Mouse (Mus musculus) kidney, adult 18-20 months (tissue): Measurements from ENCODE around the gene Gpr22.

Experiments used
- DNase-seq: peaks from one replicate; pipeline ENCODE4 v3.0.0; 2021

Gene Gpr22

GRCm38 (mm10) chr12:31713600-31713999, at the start of gene Gpr22:
TSS of gene Gpr22 (minus strand) at chr12:31713947.
- no peak for DNase-seq

- DNase-seq: no peak
Observed at GRCm38 (mm10) chr12:31755885-31756755, 42.4 kb upstream of the Gpr22 start.

GRCm38 (mm10) chr12:31754465-31754864, 40.7 kb upstream of the Gpr22 start:
- no peak for DNase-seq

- DNase-seq: no peak
Observed at GRCm38 (mm10) chr12:31749846-31750245, 36.1 kb upstream of the Gpr22 start.

DNA sequence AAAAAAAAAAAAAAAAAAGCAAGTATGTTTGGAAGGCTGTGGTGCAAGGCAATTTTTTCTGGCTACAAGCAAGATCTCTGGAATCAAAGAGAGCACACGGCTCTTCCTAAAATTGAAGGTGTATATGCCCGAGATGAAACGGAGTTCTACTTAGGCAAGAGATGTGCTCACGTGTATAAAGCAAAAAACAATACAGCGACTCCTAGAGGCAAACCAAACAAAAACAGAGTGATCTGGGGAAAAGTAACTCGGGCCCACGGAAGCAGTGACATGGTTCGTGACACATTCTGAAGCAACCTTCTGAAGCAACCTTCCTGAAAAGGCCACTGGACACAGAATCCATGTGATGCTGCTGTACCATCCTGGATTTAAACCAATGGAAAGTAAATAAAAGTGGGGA, 33.6 kb upstream of the Gpr22 start:
- no peak for DNase-seq

DNA sequence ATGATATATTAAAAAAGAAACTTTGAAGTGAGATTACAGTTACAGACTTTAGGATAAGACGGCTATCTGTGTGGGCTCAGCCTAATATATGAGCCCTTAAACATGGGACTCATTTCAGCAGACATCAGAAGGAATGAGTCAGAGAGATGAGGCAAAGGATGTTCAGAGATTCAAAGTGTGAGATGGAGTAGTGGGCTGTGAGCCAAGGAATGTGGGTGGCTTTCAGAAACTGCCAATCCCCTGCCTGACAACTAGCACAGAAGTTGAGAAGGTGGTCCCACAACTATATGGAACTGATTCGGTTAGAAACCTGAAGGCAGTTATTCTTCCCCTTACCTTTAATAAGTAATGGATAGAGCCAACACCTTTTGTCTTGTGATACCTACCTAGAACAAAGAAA, 20.9 kb upstream of the Gpr22 start:
- DNase-seq: no peak

GRCm38 (mm10) chr12:31730126-31730525, 16.4 kb upstream of the Gpr22 start:
- DNase-seq: no peak

DNA sequence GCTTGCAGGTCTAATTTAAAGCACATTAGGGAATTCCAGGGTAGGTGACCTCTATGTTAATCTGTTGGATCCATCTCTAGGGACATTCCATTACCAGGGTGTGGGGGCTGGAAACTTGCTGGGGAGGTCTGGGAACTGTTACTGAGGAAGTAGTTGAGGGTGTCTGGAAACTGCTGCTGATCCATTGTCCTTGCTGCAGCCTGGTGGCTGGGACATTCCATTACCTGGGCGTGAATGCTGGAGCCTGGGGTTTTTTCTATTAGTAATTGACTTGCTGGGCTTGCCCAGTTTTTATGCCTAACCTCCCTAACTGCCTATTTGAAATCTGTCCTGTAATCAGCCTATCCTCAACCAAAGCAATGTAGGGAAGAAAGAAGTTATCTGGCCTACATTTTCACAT, 13.0 kb upstream of the Gpr22 start:
- peak; percentile 8 for DNase-seq

DNA sequence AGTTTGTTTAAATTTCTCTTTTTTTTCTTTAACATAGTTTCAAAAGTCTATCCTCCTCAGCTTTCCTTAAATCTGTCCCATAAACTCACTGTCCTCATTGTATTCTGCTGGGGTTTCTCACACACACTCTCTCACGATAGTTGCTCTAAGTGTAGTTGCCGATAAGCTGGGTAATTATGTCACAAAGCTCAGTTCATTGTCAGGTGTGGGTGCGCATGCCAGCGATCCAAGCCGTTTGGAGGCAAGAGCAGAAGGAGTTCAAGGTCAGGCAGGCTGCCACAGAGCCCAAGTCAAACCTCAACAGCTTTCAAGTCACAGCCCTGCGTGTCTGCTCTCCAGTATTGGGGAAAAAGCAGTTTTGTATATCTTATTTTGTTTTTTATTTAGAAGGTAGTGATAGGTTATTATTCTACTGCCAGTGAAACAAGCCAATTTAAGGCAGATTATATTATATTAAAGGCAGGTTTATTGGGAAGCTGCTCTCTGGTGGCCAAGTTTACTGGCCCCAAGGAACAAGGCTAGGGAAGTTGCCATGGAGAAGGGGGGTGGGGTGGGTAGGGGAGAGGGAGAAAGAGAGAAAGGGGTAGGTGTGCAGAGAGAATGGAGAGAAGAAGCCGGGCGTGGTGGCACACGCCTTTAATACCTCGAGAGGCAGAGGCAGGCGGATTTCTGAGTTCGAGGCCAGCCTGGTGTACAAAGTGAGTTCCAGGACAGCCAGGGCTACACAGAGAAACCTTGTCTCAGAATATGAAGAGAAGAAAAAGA, 11.9 kb upstream of the Gpr22 start:
- DNase-seq: no peak

- DNase-seq: no peak
Observed at GRCm38 (mm10) chr12:31724576-31724975, 10.8 kb upstream of the Gpr22 start.

DNA sequence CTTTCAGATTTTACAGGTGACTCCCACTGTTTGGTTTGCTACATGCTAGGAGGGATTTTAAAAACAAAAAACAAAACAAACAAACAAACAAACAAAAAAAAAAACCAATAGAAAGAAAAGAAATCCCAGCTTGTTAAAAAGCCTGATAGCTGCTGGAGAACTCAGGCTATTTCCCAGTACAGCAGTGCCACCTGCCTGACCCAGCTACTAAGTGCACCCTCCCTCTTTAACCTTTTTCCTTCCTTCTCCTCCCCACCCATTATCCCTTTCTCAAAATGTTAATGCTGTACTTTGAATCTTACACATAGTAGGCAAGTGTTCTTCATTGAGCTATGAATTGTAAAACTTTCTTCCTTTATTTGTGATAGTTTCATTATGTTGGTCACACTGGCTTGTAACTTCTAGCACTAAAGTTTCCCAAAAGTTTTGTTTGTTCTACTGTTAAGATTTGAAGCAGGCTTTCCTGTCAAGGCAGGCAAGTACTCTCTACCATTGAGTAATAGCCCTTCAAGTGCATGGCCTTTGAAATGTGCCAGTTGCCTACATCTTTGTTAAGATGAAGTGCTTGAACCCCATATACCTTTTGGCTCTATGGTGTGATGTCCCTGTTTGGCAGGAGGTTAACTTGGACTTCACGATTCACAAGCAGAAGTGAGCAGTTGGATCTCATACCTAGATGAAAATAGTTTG, 6.0 kb upstream of the Gpr22 start:
- no peak for DNase-seq

- no peak for DNase-seq
Observed at GRCm38 (mm10) chr12:31714070-31714469, 323 bp upstream of the Gpr22 start.

DNA sequence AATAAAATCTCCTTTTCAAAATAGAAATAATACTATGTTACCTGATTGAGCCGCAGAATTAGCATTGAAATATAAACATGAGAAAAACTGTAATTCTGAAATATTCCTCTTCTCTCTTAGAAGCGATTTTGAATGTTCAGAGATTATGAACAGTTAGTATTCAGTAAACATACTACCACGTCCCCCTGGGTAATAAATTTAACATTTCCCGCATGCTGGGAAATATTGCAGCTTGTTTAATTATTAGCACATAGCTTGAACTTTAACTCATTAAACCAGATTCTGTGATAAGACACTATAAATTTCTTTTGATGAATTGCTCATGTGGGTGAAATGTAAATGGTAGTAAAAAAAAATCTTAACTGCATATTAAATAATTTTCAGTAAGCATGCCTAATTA, 1.0 kb downstream of the Gpr22 start:
- DNase-seq: no peak

DNA sequence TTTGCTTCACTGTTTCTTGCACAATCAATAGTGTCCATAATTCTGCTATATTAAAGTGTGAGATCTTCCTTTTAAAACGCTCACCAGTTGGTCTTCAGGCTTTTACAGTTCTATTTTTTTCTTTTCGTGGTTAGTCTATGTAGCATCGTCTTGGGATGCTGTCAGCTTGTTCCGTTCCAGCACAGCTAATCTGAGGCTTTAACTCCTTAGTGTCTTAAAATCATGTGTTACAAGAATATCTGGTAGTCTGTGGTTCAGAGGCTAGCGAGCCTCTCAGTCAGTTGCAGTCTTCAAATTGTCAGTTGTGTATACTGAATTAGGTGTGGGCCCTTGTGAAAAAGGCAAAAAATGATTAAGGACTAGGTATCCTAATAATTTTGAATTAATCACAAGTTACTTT, 1.5 kb downstream of the Gpr22 start:
- DNase-seq: no peak

DNA sequence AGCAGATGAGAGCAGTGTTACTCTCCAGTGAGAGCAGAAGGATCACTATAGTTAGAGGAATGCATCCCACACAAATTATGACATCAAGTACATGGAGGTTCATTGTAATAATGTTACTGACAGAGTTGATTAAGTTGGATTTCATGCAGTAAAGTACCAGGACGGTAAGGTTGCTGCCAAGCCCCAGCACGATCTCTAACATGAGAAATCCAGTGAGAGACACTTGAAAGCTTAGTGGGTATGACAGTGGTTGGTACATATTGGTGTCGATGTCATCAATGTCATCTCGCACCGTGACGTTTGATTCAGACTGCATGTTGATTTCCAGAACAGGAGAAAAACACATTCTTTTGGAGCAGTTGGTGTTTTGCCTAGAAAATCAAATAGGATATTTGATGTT, 4.1 kb downstream of the Gpr22 start:
- DNase-seq: no peak

- DNase-seq: no peak
Observed at GRCm38 (mm10) chr12:31707531-31707930, 6.2 kb downstream of the Gpr22 start.

DNA sequence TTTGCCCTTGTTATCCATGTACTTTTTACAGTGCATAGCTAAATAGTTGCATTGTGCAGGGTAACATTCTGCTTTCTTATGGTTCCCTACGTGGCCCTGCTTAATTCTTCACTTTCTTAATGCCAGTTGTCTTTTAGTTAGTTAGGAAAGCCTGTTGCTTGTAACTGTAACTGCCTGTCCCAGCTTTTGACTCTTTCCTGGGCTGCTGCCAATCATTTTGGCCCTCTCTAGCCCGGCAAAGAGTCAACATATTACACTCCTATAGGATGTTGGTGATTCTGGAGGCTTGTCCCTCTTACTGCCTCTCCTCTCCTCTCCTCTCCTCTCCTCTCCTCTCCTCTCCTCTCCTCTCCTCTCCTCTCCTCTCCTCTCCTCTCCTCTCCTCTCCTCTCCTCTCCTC, 7.6 kb downstream of the Gpr22 start:
- DNase-seq: no peak

DNA sequence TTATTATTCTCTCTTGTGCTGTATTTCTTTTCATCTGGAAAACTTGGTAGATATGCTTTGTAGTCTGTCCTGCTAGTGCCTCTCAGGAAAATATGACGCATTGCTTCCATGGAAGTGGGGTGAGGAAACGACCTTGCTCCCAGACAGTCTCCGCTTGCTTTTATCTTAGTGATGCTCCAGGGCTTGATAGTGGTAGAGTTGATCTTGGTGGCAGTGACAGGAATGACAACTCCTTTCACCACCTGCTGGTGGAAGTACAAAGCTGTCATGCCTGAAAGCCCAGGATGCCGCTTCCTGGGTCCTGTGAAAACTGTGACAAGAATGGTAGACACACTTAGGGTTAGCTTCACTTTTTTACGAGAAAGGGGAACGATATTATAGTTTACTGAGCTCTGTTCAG, 9.8 kb downstream of the Gpr22 start:
- DNase-seq: no peak

DNA sequence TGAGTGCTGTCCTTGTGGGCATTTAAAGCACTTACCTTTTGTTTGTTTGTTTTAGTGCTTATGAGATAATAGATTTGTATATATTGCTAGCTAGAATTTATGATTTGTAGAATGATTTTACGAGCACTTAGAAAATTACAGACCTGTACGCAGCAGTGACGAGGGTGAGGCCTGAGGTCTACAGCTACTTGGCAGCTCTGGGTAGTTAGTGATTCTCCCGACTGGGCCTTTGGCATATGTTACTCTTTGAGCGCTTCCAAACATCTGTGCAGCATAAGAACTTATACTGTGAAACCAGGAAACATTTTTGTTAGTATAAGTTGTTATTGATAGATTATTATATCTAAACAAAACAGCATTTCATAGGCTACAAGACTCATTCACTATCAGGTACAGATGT, 12.3 kb downstream of the Gpr22 start:
- DNase-seq: no peak

DNA sequence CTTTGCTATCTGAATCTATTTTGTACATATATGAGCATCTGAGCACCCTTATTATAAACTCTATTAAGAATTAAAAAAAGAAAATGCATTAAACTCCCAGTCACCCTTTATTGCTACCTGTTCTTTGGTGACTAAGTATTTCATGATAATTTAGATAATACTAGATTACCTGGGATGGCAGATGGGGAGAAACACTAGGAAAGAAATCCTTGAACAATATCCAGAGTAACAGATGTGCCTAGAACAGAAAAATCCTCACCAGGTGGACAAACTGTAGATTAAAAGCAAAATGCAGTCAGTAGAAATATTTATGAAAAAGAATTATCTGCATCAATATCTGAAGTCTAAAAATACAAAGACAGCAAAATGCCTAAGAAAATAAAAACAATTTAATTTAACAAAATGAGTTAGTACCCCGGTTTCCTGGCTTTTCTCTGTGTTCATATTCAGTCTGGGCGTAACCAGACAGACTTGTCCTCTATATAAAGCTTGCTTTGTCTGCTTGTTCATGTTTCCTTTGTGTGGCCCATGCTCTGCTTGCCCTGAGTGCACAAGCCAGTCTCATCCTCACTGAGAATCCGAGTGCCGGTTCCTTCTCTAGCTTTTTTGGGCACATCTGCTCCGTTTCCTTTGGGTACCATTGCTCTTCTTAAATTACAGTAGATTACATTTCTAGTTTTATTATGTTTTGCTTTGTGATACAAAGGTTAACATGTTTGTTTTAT, 13.0 kb downstream of the Gpr22 start:
- DNase-seq: no peak

- DNase-seq: no peak
Observed at GRCm38 (mm10) chr12:31693278-31693677, 20.5 kb downstream of the Gpr22 start.

GRCm38 (mm10) chr12:31686679-31687078, 27.1 kb downstream of the Gpr22 start:
- DNase-seq: no peak

GRCm38 (mm10) chr12:31667187-31667586, 46.6 kb downstream of the Gpr22 start:
- DNase-seq: no peak
